Mouse (Mus musculus) thymus, postnatal 10 days (tissue): ENCODE measurements around the gene Clrn2.

Experiments
- DNase-seq, 2 experiments: peaks; one replicate each; pipeline ENCODE4 v3.0.0; 2021; ENCODE audit warnings: low spot score in 2 of 2

Gene Clrn2

DNA sequence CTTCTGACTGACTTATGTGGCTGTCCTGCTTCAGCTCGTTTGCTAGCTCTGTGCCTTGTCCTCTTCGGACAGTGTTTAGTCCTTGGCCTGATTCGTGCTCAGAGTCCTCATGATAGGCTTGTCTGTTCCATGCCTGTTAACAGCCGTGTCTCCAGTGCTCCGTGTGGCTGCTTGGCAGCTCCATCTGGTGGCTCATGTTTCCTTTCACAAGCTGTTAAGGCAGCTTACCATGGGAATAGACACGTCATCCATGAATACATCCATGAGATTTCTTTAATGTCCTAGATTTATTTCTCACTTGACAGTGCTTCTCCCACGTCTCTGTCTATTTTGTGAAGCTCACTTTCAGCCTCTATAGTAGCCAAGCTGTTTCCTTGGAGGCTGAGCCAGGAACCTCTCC lies 56.5 kb downstream of the Clrn2 start:
- no peak for DNase-seq

DNA sequence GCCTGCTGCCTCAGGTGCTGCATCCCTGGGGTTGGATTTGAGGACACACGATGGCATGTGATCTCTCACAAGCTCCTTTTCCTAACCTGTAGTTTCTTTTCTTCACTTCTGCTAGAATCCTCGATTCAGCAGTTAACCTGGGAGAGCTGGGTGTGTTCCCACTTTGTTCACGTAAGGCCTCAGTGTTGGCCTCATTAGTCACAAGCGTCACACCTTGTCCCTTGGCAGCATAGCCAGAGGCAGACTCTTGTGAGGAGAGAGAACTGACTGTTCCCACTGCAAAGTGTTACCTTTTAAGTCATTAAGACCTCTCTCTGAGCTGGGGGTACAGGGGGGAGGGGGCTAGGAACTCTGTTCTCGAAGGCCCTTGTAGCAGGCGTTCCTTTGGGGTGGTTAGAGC lies 59.4 kb downstream of the Clrn2 start:
- DNase-seq = no peak

DNA sequence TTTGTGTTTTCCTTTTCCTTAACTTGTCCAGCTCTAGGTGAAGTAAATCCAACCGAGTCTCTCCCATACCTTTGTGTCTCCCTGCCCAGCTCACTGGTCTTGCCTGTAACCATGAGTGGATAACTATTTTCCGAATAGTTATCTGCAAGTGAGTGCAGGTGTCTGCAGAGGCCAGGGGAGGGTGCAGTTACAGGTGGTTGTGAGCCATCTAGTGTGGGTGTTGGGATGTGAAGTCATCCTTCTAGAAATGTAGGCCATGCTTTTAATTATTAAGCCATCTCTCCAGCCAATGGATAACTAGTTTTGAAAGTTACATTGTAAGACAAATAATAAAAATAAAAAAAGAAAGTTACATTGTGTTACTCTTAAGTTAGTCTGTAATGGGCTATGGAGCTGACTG lies 60.0 kb downstream of the Clrn2 start:
- no peak for DNase-seq
